Mouse (Mus musculus): ENCODE results near the gene Lrrc46. TPM values are rescaled to one million over a fixed set of nuclear protein-coding genes. Genes with fewer than 3 reads are reported as not detected.

Gene Lrrc46
- polyA plus RNA-seq, 1 experiment, result 0.58 TPM

GRCm38 (mm10) chr11:97050216-97050943, 9.2 kb upstream of the Lrrc46 start, which contains the start of gene Osbpl7:
Gene Osbpl7 (plus strand): TSS chr11:97050628.
- Histone ChIP-seq H3K36me3 (ENCODE audit: control insufficient read depth, insufficient read depth, low read length) (peaks cover 19% of the 10 kb centered on the region), H3K27ac (ENCODE audit: control insufficient read depth, insufficient read depth, low read length) (0 out of 2 replicates have a peak within 1 kb of the TSS, but pooled peaks have one; percentile 27), H3K4me1 (replicated peaks; ENCODE audit: control insufficient read depth, insufficient read depth, low read length) (peaks cover 24% of the 10 kb centered on the region), H3K4me3 (ENCODE audit: control insufficient read depth, insufficient read depth, low read length) (peak within 1 kb of the TSS; percentile 67), H3K27me3 (ENCODE audit: control insufficient read depth, insufficient read depth, low read length) (no peaks in the 10 kb centered on the region)
- TF ChIP-seq POLR2A (IDR thresholded peaks at IDR 0.05; ENCODE audit: control insufficient read depth, extremely low read depth, insufficient read depth, low read length, poor library complexity) (peak; percentile 58; the same call in 1 of the 2 replicates), CTCF (IDR thresholded peaks at IDR 0.05; ENCODE audit: borderline replicate concordance, control insufficient read depth, extremely low read depth, insufficient read depth, low read length, poor library complexity) (peak; percentile 69; the same call in 1 of the 2 replicates)
- peak; percentile 87 for DNase-seq
- 2% methylated on average over 18 of the region's 18 CpGs for WGBS

DNA sequence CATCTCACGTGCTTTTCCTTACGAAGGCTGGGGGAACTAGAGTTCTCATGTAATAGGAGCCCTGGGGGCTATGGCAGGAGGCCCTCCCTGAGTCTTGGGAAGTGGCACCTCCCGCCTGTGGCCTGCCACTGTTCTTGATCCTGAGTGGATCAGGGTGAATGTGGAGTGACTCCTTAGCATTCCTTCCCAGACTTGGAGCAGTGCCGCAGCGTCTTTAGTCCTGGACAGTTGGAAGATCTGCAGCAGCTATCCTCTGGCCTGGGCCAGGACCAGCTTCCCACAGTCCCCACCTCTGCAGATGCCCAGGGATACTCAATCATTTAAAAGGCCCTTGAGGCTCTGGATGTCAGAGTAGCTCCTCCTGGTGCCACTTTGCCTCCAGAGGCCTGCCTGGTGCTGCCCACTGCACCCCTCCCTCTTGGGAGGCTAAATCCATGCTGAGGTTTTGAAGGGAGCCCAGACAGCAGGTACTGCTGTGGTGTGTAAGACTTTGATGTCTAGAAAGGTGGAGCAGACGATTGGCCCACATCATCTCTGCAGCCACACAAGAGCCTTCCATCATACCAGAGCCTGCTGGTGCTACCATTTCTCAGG, 8.4 kb upstream of the Lrrc46 start:
- peaks cover 11% of the 10 kb centered on the region for H3K36me3 ChIP-seq (ENCODE audit: control insufficient read depth, insufficient read depth, low read length)
- WGBS, result 93% methylated on average over 6 of the region's 6 CpGs
- H3K27me3 ChIP-seq (ENCODE audit: control insufficient read depth, insufficient read depth, low read length), result no peaks in the 10 kb centered on the region
- H3K4me3 ChIP-seq (ENCODE audit: control insufficient read depth, insufficient read depth, low read length), result no peak overlapping the region
- H3K27ac ChIP-seq (ENCODE audit: control insufficient read depth, insufficient read depth, low read length), result no peak overlapping the region
- no peak for DNase-seq
- TF ChIP-seq CTCF (IDR thresholded peaks at IDR 0.05; ENCODE audit: borderline replicate concordance, control insufficient read depth, extremely low read depth, insufficient read depth, low read length, poor library complexity) (no peak), POLR2A (IDR thresholded peaks at IDR 0.05; ENCODE audit: control insufficient read depth, extremely low read depth, insufficient read depth, low read length, poor library complexity) (no peak)
- H3K4me1 ChIP-seq (replicated peaks; ENCODE audit: control insufficient read depth, insufficient read depth, low read length), result peaks cover 24% of the 10 kb centered on the region

GRCm38 (mm10) chr11:97048090-97048650, 7.0 kb upstream of the Lrrc46 start:
- WGBS, result 92% methylated on average over 8 of the region's 8 CpGs
- Histone ChIP-seq H3K4me1 (replicated peaks; ENCODE audit: control insufficient read depth, insufficient read depth, low read length) (peaks cover 24% of the 10 kb centered on the region), H3K4me3 (ENCODE audit: control insufficient read depth, insufficient read depth, low read length) (no peak overlapping the region), H3K27me3 (ENCODE audit: control insufficient read depth, insufficient read depth, low read length) (no peaks in the 10 kb centered on the region), H3K36me3 (ENCODE audit: control insufficient read depth, insufficient read depth, low read length) (no peaks in the 10 kb centered on the region), H3K27ac (ENCODE audit: control insufficient read depth, insufficient read depth, low read length) (no peak overlapping the region)
- no peak for DNase-seq
- TF ChIP-seq CTCF (IDR thresholded peaks at IDR 0.05; ENCODE audit: borderline replicate concordance, control insufficient read depth, extremely low read depth, insufficient read depth, low read length, poor library complexity), result no peak
- no peak for TF ChIP-seq POLR2A (IDR thresholded peaks at IDR 0.05; ENCODE audit: control insufficient read depth, extremely low read depth, insufficient read depth, low read length, poor library complexity)

GRCm38 (mm10) chr11:97045861-97046260, 4.7 kb upstream of the Lrrc46 start:
- DNase-seq, result peak; percentile 20
- Histone ChIP-seq H3K4me1 (replicated peaks; ENCODE audit: control insufficient read depth, insufficient read depth, low read length) (peaks cover 13% of the 10 kb centered on the region), H3K27me3 (ENCODE audit: control insufficient read depth, insufficient read depth, low read length) (no peaks in the 10 kb centered on the region), H3K27ac (ENCODE audit: control insufficient read depth, insufficient read depth, low read length) (no peak overlapping the region), H3K4me3 (ENCODE audit: control insufficient read depth, insufficient read depth, low read length) (no peak overlapping the region), H3K36me3 (ENCODE audit: control insufficient read depth, insufficient read depth, low read length) (no peaks in the 10 kb centered on the region)
- 93% methylated on average over 7 of the region's 7 CpGs for WGBS
- TF ChIP-seq POLR2A (IDR thresholded peaks at IDR 0.05; ENCODE audit: control insufficient read depth, extremely low read depth, insufficient read depth, low read length, poor library complexity) (no peak), CTCF (IDR thresholded peaks at IDR 0.05; ENCODE audit: borderline replicate concordance, control insufficient read depth, extremely low read depth, insufficient read depth, low read length, poor library complexity) (no peak)

DNA sequence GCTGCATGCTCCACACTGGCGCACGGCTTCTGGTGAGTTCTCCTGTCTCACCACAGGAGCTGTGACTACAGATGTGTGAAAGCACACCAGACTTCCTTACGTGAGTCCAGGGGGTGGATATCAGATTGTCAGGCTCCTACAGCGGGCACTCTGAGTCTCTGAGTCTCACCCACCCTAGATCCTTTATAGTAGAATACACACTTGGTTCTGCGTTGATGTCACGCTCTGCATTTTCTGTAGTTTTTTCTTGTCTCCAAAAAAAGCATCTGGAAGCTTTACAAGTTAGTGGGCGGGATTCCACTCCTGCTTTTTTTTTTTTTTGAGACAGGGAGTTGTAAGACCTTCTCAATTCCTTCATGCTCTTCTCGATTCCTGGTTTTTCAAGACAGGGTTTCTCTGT, 3.7 kb upstream of the Lrrc46 start:
- Histone ChIP-seq H3K36me3 (ENCODE audit: control insufficient read depth, insufficient read depth, low read length) (no peaks in the 10 kb centered on the region), H3K4me3 (ENCODE audit: control insufficient read depth, insufficient read depth, low read length) (no peak overlapping the region), H3K4me1 (replicated peaks; ENCODE audit: control insufficient read depth, insufficient read depth, low read length) (peaks cover 9% of the 10 kb centered on the region), H3K27me3 (ENCODE audit: control insufficient read depth, insufficient read depth, low read length) (no peaks in the 10 kb centered on the region), H3K27ac (ENCODE audit: control insufficient read depth, insufficient read depth, low read length) (no peak overlapping the region)
- WGBS, result 98% methylated on average over 8 of the region's 8 CpGs
- no peak for DNase-seq
- TF ChIP-seq CTCF (IDR thresholded peaks at IDR 0.05; ENCODE audit: borderline replicate concordance, control insufficient read depth, extremely low read depth, insufficient read depth, low read length, poor library complexity), result no peak
- TF ChIP-seq POLR2A (IDR thresholded peaks at IDR 0.05; ENCODE audit: control insufficient read depth, extremely low read depth, insufficient read depth, low read length, poor library complexity), result no peak

GRCm38 (mm10) chr11:97040301-97041021, 746 bp downstream of the Lrrc46 start:
- Histone ChIP-seq H3K4me3 (ENCODE audit: control insufficient read depth, insufficient read depth, low read length) (0 out of 2 replicates have a peak overlapping the region, but pooled peaks have one; percentile 44), H3K27me3 (ENCODE audit: control insufficient read depth, insufficient read depth, low read length) (no peaks in the 10 kb centered on the region), H3K36me3 (ENCODE audit: control insufficient read depth, insufficient read depth, low read length) (no peaks in the 10 kb centered on the region), H3K27ac (ENCODE audit: control insufficient read depth, insufficient read depth, low read length) (no peak overlapping the region), H3K4me1 (replicated peaks; ENCODE audit: control insufficient read depth, insufficient read depth, low read length) (peaks cover 8% of the 10 kb centered on the region)
- WGBS, result 38% methylated on average over 12 of the region's 12 CpGs
- TF ChIP-seq POLR2A (IDR thresholded peaks at IDR 0.05; ENCODE audit: control insufficient read depth, extremely low read depth, insufficient read depth, low read length, poor library complexity), result no peak
- DNase-seq, result no peak

All from thymus, adult 2 months (tissue).